Mouse (Mus musculus) myocyte (in vitro differentiated cells): ENCODE data around the gene Ankrd63. TPM values are rescaled to one million over a fixed set of nuclear protein-coding genes. Genes with fewer than 3 reads are reported as not detected.

ENCODE experiments used
- H3K27me3 ChIP-seq: one replicate; pipeline ENCODE4 v1.6.1; 2011; ENCODE audit not compliant: control insufficient read depth, insufficient read depth, insufficient read length
- H3K36me3 ChIP-seq: one replicate; pipeline ENCODE4 v1.6.1; 2011; ENCODE audit not compliant: control insufficient read depth, insufficient read depth
- H3K4me2 ChIP-seq: one replicate; pipeline ENCODE4 v1.6.1; 2011; ENCODE audit warnings: low read depth, control low read depth
- H3K4me3 ChIP-seq: one replicate; pipeline ENCODE4 v1.5.1; 2011; ENCODE audit warnings: mild to moderate bottlenecking, control low read depth, moderate library complexity
- H3K79me2 ChIP-seq: one replicate; pipeline ENCODE4 v1.6.1; 2011; ENCODE audit not compliant: control insufficient read depth, insufficient read depth
- H3ac ChIP-seq: one replicate; pipeline ENCODE4 v1.6.1; 2011; ENCODE audit not compliant: control insufficient read depth, insufficient read length
- CEBPB ChIP-seq: IDR thresholded peaks from 2 replicates; pipeline ENCODE4 v1.6.1; 2011; ENCODE audit warnings: mild to moderate bottlenecking, moderate library complexity; ENCODE audit not compliant: poor library complexity, insufficient read depth, severe bottlenecking
- E2F4 ChIP-seq: IDR thresholded peaks from one replicate; pipeline ENCODE4 v1.6.1; 2011; ENCODE audit warnings: mild to moderate bottlenecking, control low read depth, moderate library complexity; ENCODE audit not compliant: insufficient read depth
- MAX ChIP-seq: IDR thresholded peaks from one replicate; pipeline ENCODE4 v1.6.1; 2011; ENCODE audit warnings: low read depth, mild to moderate bottlenecking, control low read depth
- MYOD1 ChIP-seq, 3 experiments: IDR thresholded peaks; one replicate each; pipeline ENCODE4 v1.6.1; 2011; ENCODE audit warnings: control low read depth in 2 of 3, low read depth in 2 of 3, mild to moderate bottlenecking in 2 of 3, moderate library complexity in 1 of 3; ENCODE audit not compliant: insufficient read length in 2 of 3, control insufficient read depth in 1 of 3
- MYOG ChIP-seq, 3 experiments: IDR thresholded peaks; one replicate each; pipeline ENCODE4 v1.6.1; 2011; ENCODE audit warnings: control low read depth in 2 of 3, low read depth in 2 of 3, mild to moderate bottlenecking in 2 of 3; ENCODE audit not compliant: insufficient read length in 2 of 3, control insufficient read depth in 1 of 3, insufficient read depth in 1 of 3
- POLR2A ChIP-seq: IDR thresholded peaks from one replicate; pipeline ENCODE4 v1.6.1; 2011; ENCODE audit warnings: low read depth, mild to moderate bottlenecking, control low read depth, moderate library complexity; ENCODE audit not compliant: insufficient read length
- POLR2AphosphoS2 ChIP-seq: IDR thresholded peaks from one replicate; pipeline ENCODE4 v1.6.1; 2011; ENCODE audit warnings: low read depth, control low read depth; ENCODE audit not compliant: insufficient read length
- REST ChIP-seq: IDR thresholded peaks from one replicate; pipeline ENCODE4 v1.6.1; 2011; ENCODE audit warnings: mild to moderate bottlenecking, control low read depth, moderate library complexity; ENCODE audit not compliant: insufficient read depth, insufficient read length
- SRF ChIP-seq: IDR thresholded peaks from one replicate; pipeline ENCODE4 v1.6.1; 2011; ENCODE audit warnings: low read depth; ENCODE audit not compliant: control insufficient read depth, insufficient read length
- TCF12 ChIP-seq: IDR thresholded peaks from one replicate; pipeline ENCODE4 v1.6.1; 2011; ENCODE audit warnings: mild to moderate bottlenecking, control low read depth; ENCODE audit not compliant: poor library complexity, insufficient read depth, severe bottlenecking
- TCF3 ChIP-seq: IDR thresholded peaks from one replicate; pipeline ENCODE4 v1.6.1; 2011; ENCODE audit warnings: low read depth, control low read depth; ENCODE audit not compliant: insufficient read length
- USF1 ChIP-seq: IDR thresholded peaks from one replicate; pipeline ENCODE4 v1.6.1; 2011; ENCODE audit warnings: low read depth, mild to moderate bottlenecking, control low read depth, moderate library complexity
- polyA plus RNA-seq: library from polyadenylated mRNA; unstranded; fragments of >200 nt; fragmentation: generic; extraction: Trizol; gene quantifications from one replicate; pipeline ENCODE4 v1.2.1, GENCODE M21; 2012; ENCODE audit warnings: missing spikeins

The Ankrd63 gene
- polyA plus RNA-seq, 1 experiment = 0.01 TPM

DNA sequence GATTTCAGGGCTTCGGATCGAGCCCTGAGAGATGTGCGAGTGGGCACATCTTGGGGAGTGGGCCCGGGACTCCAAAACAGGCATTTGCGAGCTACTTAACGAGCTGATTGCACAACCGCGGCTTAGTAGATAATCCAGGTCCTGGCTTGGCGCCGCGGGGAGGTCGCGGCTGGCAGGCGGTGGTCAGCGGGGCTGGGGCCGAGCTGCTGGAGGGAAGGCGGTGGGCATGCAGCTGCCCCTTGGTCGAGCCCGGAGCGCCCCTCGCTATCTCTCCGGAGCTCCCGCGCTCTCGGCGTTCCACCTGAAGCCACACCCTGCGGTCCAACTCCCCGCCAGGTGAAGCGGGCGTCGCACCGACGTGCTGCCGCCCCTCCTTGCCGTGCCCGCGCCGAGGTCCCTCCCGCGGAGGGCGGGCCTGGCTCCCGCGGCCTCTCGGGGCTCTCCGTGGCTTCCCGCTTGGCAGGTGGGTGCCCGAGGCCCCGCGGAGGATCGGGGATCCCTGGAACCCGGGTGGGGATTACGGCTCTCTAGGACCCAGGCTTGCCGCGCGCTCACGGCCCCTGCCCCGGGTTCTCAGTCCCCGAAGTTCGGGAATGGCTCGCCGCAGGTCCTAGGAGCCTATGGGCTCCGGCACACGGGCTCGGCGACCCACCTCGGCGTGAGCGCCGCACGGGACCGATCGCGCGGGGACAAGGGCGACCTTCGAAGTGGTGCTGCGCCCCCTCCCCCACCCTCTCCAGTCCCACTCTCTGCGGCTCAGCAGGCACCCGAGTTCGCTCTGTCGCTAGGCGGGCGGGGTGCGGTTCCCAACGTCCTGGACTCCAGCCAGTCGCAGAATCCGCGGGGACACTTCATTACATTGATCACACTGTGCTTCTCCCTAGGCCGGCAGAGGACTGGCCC is 26.7 kb downstream of the Ankrd63 start:
- peaks cover 29% of the 10 kb centered on the region for H3K27me3 ChIP-seq
- no peak for TF ChIP-seq USF1
- TF ChIP-seq E2F4 = no peak
- no peak for TF ChIP-seq REST
- no peak for TF ChIP-seq MYOD1 (IDR thresholded peaks at IDR 0.05; ENCODE audit: control insufficient read depth in 1 of 3, insufficient read length in 2 of 3, low read depth in 2 of 3)
- no peak for TF ChIP-seq POLR2A
- no peak for TF ChIP-seq MYOG (IDR thresholded peaks at IDR 0.05; ENCODE audit: control insufficient read depth in 1 of 3, insufficient read depth in 1 of 3, insufficient read length in 2 of 3, low read depth in 2 of 3)
- TF ChIP-seq TCF12 = no peak
- TF ChIP-seq TCF3 = no peak
- TF ChIP-seq POLR2AphosphoS2 = no peak
- no peak for TF ChIP-seq SRF
- TF ChIP-seq CEBPB = no peak
- no peak for TF ChIP-seq MAX
- no peak overlapping the region for H3K4me3 ChIP-seq
- no peaks in the 10 kb centered on the region for H3K79me2 ChIP-seq
- no peak overlapping the region for H3ac ChIP-seq
- H3K36me3 ChIP-seq = no peaks in the 10 kb centered on the region
- no peak overlapping the region for H3K4me2 ChIP-seq

- Histone ChIP-seq H3K79me2 (no peaks in the 10 kb centered on the region), H3K4me2 (no peak overlapping the region), H3K27me3 (peaks cover 29% of the 10 kb centered on the region), H3K36me3 (no peaks in the 10 kb centered on the region), H3K4me3 (no peak overlapping the region), H3ac (no peak overlapping the region)
- TF ChIP-seq TCF3 = no peak
- no peak for TF ChIP-seq REST
- TF ChIP-seq MYOG (IDR thresholded peaks at IDR 0.05; ENCODE audit: control insufficient read depth in 1 of 3, insufficient read depth in 1 of 3, insufficient read length in 2 of 3, low read depth in 2 of 3) = no peak
- TF ChIP-seq TCF12 = no peak
- TF ChIP-seq POLR2AphosphoS2 = no peak
Measured at GRCm38 (mm10) chr2:118674500-118674899, 29.3 kb downstream of the Ankrd63 start.

DNA sequence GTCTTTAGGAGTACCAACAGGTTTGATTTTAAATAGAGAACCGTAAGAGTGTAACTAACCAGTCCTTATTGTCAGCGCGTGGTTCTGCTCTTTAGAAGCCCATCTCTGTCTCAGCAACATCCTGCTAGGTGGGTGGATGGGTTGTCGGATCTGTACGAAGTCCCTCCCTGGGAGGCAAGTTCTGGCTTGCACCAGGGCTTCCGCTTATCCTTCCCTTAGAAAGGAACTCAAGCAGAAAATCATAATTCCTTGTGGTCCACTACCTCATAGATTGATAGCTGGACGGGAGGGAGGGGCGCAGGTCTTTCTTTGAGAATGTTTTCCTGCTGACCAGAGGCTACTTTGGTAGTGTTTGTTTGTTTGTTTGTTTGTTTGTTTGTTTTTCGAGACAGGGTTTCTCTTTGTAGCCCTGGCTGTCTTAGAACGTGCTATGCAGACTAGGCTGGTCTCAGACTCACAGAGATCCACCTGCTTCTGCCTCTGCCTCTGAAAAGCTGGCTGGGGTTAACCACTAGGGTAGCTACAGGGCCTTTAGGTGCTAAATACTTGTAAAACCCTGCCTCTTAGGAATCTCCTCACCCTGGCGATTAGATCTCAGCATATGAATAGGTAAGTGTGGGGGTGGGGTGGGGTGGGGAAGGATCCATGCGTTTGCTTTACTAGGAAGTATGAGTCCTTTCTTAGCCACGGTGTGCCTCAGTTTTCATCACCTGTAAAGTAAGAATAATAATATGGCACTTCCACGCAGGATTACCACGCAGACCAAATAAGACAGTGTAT is 29.9 kb downstream of the Ankrd63 start:
- Histone ChIP-seq H3ac (no peak overlapping the region), H3K4me3 (no peak overlapping the region), H3K36me3 (no peaks in the 10 kb centered on the region), H3K27me3 (peaks cover 29% of the 10 kb centered on the region), H3K4me2 (no peak overlapping the region), H3K79me2 (no peaks in the 10 kb centered on the region)
- no peak for TF ChIP-seq E2F4
- no peak for TF ChIP-seq POLR2A
- TF ChIP-seq REST = no peak
- no peak for TF ChIP-seq SRF
- TF ChIP-seq USF1 = no peak
- TF ChIP-seq MYOD1 (IDR thresholded peaks at IDR 0.05; ENCODE audit: control insufficient read depth in 1 of 3, insufficient read length in 2 of 3, low read depth in 2 of 3) = no peak
- TF ChIP-seq CEBPB = no peak
- no peak for TF ChIP-seq MAX
- TF ChIP-seq MYOG (IDR thresholded peaks at IDR 0.05; ENCODE audit: control insufficient read depth in 1 of 3, insufficient read depth in 1 of 3, insufficient read length in 2 of 3, low read depth in 2 of 3) = no peak
- TF ChIP-seq TCF12 = no peak
- no peak for TF ChIP-seq POLR2AphosphoS2
- TF ChIP-seq TCF3 = no peak

DNA sequence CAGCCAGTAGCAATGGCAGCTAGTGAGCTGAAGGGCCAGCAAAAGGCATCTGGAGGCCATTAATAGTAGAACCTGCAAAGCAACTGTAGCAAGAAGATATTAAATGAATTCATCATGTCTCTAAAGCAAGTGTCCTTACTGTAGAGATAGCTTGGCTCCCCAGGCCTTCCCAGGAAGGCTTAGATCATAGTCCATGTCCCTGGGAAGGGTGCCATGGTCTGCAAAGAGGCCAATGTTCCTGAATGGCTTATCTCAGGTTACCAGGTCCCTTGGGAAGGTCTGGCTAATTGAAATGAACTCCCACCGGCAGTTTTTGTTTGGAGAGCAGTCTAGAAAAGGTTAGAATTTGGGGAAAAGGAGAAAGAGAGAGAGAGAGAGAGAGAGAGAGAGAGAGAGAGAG is 32.0 kb downstream of the Ankrd63 start:
- Histone ChIP-seq H3K4me2 (no peak overlapping the region), H3K27me3 (peaks cover 15% of the 10 kb centered on the region), H3ac (no peak overlapping the region), H3K36me3 (no peaks in the 10 kb centered on the region), H3K79me2 (no peaks in the 10 kb centered on the region), H3K4me3 (no peak overlapping the region)
- TF ChIP-seq MAX (no peak), USF1 (no peak), MYOD1 (IDR thresholded peaks at IDR 0.05; ENCODE audit: control insufficient read depth in 1 of 3, insufficient read length in 2 of 3, low read depth in 2 of 3) (no peak), SRF (no peak), E2F4 (no peak), REST (no peak), POLR2A (no peak), TCF12 (no peak), CEBPB (no peak), TCF3 (no peak)
